ENCODE assay signal across 8 mouse cellular contexts in the genomic region with DNA sequence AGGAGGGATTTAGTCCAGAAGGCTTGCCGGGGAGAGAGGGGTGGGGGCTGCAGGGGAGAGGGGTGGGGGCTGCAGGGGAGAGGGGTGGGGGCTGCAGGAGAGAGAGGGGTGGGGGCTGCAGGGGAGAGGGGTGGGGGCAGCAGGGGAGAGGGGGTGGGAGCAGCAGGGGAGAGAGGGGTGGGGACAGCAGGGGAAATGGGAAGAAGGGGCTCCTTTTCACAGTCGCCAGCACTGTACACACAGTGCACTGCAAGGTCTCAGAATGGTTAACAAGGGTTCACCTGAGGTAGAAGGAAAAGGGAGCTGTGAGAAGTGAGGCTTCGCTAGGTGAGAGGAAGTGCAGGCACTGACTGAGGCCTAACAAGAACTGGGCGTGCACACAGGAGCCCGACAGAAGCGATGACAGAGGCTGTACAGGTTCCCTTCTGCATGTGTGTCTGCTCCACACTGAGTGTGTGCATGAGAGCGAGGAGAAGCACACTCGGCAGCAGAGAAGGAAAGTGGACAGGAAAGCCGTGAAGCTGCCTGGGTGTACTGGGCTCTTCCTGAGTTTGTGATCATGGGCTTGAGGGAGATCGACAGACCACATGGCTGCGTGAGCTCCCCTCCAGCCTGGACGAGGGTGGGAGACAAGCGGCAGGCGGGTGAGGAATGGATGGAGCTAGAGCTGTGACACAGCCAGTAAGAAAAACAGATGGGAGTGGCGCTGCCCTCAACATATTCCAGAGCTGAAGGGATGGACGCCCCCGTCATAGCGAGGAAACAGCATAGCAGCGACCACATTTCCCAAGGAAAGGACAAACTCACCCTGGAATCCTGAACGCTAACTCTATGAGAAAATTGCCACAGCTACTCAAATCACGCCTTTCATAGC. TPM values are rescaled to one million over a fixed set of nuclear protein-coding genes. Genes with fewer than 3 reads are reported as not detected.
DNase-seq lines count a peak whose midpoint lies in the region; ATAC-seq and TF ChIP-seq lines count a peak whose summit lies in the region.

No protein-coding gene starts in this region.

- H3K4me3 ChIP-seq in heart, postnatal 0 days (ENCODE audit: low read depth, low read length) = no peak overlapping the region
- H3K4me3 ChIP-seq in ES-E14 (ENCODE audit: insufficient read depth in 1 of 2, low read depth in 1 of 2, low read length in 2 of 2, poor library complexity in 1 of 2, severe bottlenecking in 1 of 2) = no peak overlapping the region
- no peak overlapping the region for H3K4me3 ChIP-seq in embryonic facial prominence, embryonic 13.5 days
- no peak overlapping the region for H3K4me3 ChIP-seq in limb, embryonic 10.5 days

- no peak for ATAC-seq in heart, postnatal 0 days (ENCODE audit: insufficient read depth, low read depth)
- ATAC-seq in embryonic facial prominence, embryonic 13.5 days (ENCODE audit: insufficient number of reproducible peaks, insufficient read depth, low FRiP score, low TSS enrichment, low read depth) = no peak
- ATAC-seq in megakaryocyte progenitor cell, adult 5-6 weeks (replicated peaks; ENCODE audit: poor library complexity) = no peak

- TF ChIP-seq EP300 in heart, postnatal 0 days (IDR thresholded peaks at IDR 0.05; ENCODE audit: low read depth) = no peak

- H3K9me3 ChIP-seq in heart, postnatal 0 days (replicated peaks; ENCODE audit: control insufficient read depth, low read length) = no peaks in the 10 kb centered on the region
- H3K9me3 ChIP-seq in ES-E14 (ENCODE audit: control insufficient read depth, insufficient read depth, low read depth, low read length) = no peaks in the 10 kb centered on the region
- no peaks in the 10 kb centered on the region for H3K9me3 ChIP-seq in embryonic facial prominence, embryonic 13.5 days
- no peaks in the 10 kb centered on the region for H3K9me3 ChIP-seq in limb, embryonic 10.5 days (replicated peaks)

- H3K27me3 ChIP-seq in heart, postnatal 0 days (ENCODE audit: control insufficient read depth, insufficient read depth, low read length) = no peaks in the 10 kb centered on the region
- no peaks in the 10 kb centered on the region for H3K27me3 ChIP-seq in embryonic facial prominence, embryonic 13.5 days
- H3K27me3 ChIP-seq in limb, embryonic 10.5 days (ENCODE audit: low read depth, poor library complexity, severe bottlenecking) = no peaks in the 10 kb centered on the region

- in situ Hi-C loops in ES-E14 (cut with MboI; ENCODE audit: low sequenced_read_pairs in 2 of 2, unreplicated experiment in 2 of 2) = no loop called here

- no peak overlapping the region for H3K9ac ChIP-seq in heart, postnatal 0 days (replicated peaks; ENCODE audit: low read depth, low read length)
- H3K9ac ChIP-seq in ES-E14 (ENCODE audit: insufficient read depth, low read depth, low read length, poor library complexity, severe bottlenecking) = no peak overlapping the region
- H3K9ac ChIP-seq in embryonic facial prominence, embryonic 13.5 days = no peak overlapping the region

- peaks cover 49% of the 10 kb centered on the region for H3K4me1 ChIP-seq in heart, postnatal 0 days (ENCODE audit: control insufficient read depth, insufficient read depth)
- peaks cover 8 to 10% of the 10 kb centered on the region in 2 experiments for H3K4me1 ChIP-seq in ES-E14 (ENCODE audit: control insufficient read depth in 2 of 2, insufficient read depth in 2 of 2, low read length in 2 of 2, poor library complexity in 1 of 2)
- H3K4me1 ChIP-seq in embryonic facial prominence, embryonic 13.5 days = peaks cover 36% of the 10 kb centered on the region
- peaks cover 27% of the 10 kb centered on the region for H3K4me1 ChIP-seq in limb, embryonic 10.5 days

- WGBS in heart, postnatal 0 days = 39% methylated on average over 21 of the region's 21 CpGs
- WGBS in embryonic facial prominence, embryonic 13.5 days = 52% methylated on average over 21 of the region's 21 CpGs
- 62% methylated on average over 21 of the region's 21 CpGs for WGBS in limb, embryonic 10.5 days

- TF ChIP-seq CTCF in heart, postnatal 0 days (IDR thresholded peaks at IDR 0.05; ENCODE audit: low read depth) = no peak

- no peak for DNase-seq in heart, postnatal 0 days (ENCODE audit: low spot score)
- no peak for DNase-seq in heart, adult 18-20 months
- DNase-seq in ES-E14 (ENCODE audit: low read depth, low spot score) = no peak
- no peak for DNase-seq in limb, embryonic 10.5 days (ENCODE audit: low spot score)
- no peak for DNase-seq in testis, postnatal 10 days (ENCODE audit: low spot score)
- DNase-seq in embryo, embryonic 10.5 days (ENCODE audit: low spot score) = no peak

- no peak overlapping the region for H3K4me2 ChIP-seq in heart, postnatal 0 days (ENCODE audit: low read depth, low read length)
- no peak overlapping the region for H3K4me2 ChIP-seq in embryonic facial prominence, embryonic 13.5 days

- peaks cover 16% of the 10 kb centered on the region for H3K36me3 ChIP-seq in heart, postnatal 0 days (replicated peaks; ENCODE audit: control insufficient read depth, insufficient read depth, low read length)
- peaks cover 20% of the 10 kb centered on the region; the same call in 1 of the 2 replicates for H3K36me3 ChIP-seq in ES-E14 (ENCODE audit: control insufficient read depth, insufficient read depth, low read length, poor library complexity, severe bottlenecking)
- H3K36me3 ChIP-seq in embryonic facial prominence, embryonic 13.5 days = peaks cover 41% of the 10 kb centered on the region
- H3K36me3 ChIP-seq in limb, embryonic 10.5 days = peaks cover 66% of the 10 kb centered on the region

- peak overlapping the region; percentile 52 for H3K27ac ChIP-seq in heart, postnatal 0 days (ENCODE audit: low read depth)
- peak overlapping the region; percentile 4; the same call in 1 of the 2 replicates for H3K27ac ChIP-seq in ES-E14 (ENCODE audit: insufficient read depth, low read depth, low read length, poor library complexity, severe bottlenecking)
- H3K27ac ChIP-seq in embryonic facial prominence, embryonic 13.5 days = peak overlapping the region; percentile 40
- H3K27ac ChIP-seq in limb, embryonic 10.5 days = peak overlapping the region; percentile 32; the same call in 1 of the 2 replicates

TF ChIP-seq in ES-E14, 5 proteins besides CTCF, POLR2A, EP300 and RAD21:
- TF ChIP-seq ZC3H11A (IDR thresholded peaks at IDR 0.05; ENCODE audit: borderline replicate concordance, low read depth, low read length) (no peak), MAFK (IDR thresholded peaks at IDR 0.05; ENCODE audit: insufficient read depth, low read depth, low read length) (no peak), ZNF384 (IDR thresholded peaks at IDR 0.05; ENCODE audit: low read depth, low read length) (no peak), HCFC1 (IDR thresholded peaks at IDR 0.05; ENCODE audit: borderline replicate concordance, insufficient read depth, low read length) (no peak), CHD2 (IDR thresholded peaks at IDR 0.05; ENCODE audit: low read depth, low read length) (no peak)
TF ChIP-seq in ES-E14: peak in this region for 0.

RNA-seq across cellular contexts. Expression of a gene that starts 29.9 kb away (rescaled TPM):
- 56.4 and 70.5 TPM in 2 replicates for total RNA-seq in heart, postnatal 0 days (2014; rRNA removed; ENCODE audit: low replicate concordance)
- polyA plus RNA-seq in heart, postnatal 0 days (2015; fragmentation: Nextera tagmentation; extraction: Ambion mirVana) = 17.6 and 20.2 TPM in 2 replicates
- 10 to 100 TPM; 41.7 to 45.5 TPM for total RNA-seq in heart, adult 18-20 months (2021)
- 72.4 and 78.9 TPM in 2 replicates for total RNA-seq in ES-E14 (2012; rRNA removed)
- 48.7 and 49.4 TPM in 2 replicates for polyA plus RNA-seq in embryonic facial prominence, embryonic 13.5 days (2015; fragmentation: Nextera tagmentation; extraction: Ambion mirVana)
- polyA plus RNA-seq in limb, embryonic 10.5 days (2016; fragmentation: Nextera tagmentation; extraction: Ambion mirVana) = 72.2 and 76.4 TPM in 2 replicates
- 42.0 and 43.2 TPM in 2 replicates for total RNA-seq in megakaryocyte progenitor cell, adult 5-6 weeks (2015)
- total RNA-seq in megakaryocyte progenitor cell, adult 5-6 weeks (2017) = 35.1 and 42.1 TPM in 2 replicates

RNA-seq across cellular contexts. Expression of a gene that starts 58.1 kb away (rescaled TPM):
- 2.2 and 6.0 TPM in 2 replicates for total RNA-seq in heart, postnatal 0 days (2014; rRNA removed; ENCODE audit: low replicate concordance)
- polyA plus RNA-seq in heart, postnatal 0 days (2015; fragmentation: Nextera tagmentation; extraction: Ambion mirVana) = 64.1 and 74.2 TPM in 2 replicates
- 10 to 100 TPM; 63.9 to 85.7 TPM for total RNA-seq in heart, adult 18-20 months (2021)
- total RNA-seq in ES-E14 (2012; rRNA removed) = 1.4 and 2.7 TPM in 2 replicates
- 0.52 TPM in 1 of 2 replicates, not detected in the other for polyA plus RNA-seq in embryonic facial prominence, embryonic 13.5 days (2015; fragmentation: Nextera tagmentation; extraction: Ambion mirVana)
- not detected in 2 replicates for polyA plus RNA-seq in limb, embryonic 10.5 days (2016; fragmentation: Nextera tagmentation; extraction: Ambion mirVana)
- not detected in 2 replicates for total RNA-seq in megakaryocyte progenitor cell, adult 5-6 weeks (2015)
- total RNA-seq in megakaryocyte progenitor cell, adult 5-6 weeks (2017) = not detected in 2 replicates
